Mouse (Mus musculus) forebrain, embryonic 14.5 days (tissue): Measurements from ENCODE around the gene Mmd2. TPM values are rescaled to one million over a fixed set of nuclear protein-coding genes. Genes with fewer than 3 reads are reported as not detected.

Experiments used
- ATAC-seq: fragments of 200-750 bp; cut with Nextera tagmentation; 2 replicates; pipeline ENCODE4 v1.8.0; 2017; ENCODE audit warnings: mild to moderate bottlenecking, moderate library complexity
- DNase-seq: peaks from one replicate; pipeline ENCODE4 v3.0.0-alpha.2; 2015; ENCODE audit warnings: low spot score
- H3K27ac ChIP-seq: fragments of 300-500 bp; sonication (generic); 2 replicates; pipeline ENCODE4 v1.5.1; 2014; ENCODE audit warnings: low read depth, mild to moderate bottlenecking, control low read depth, low read length, moderate library complexity
- H3K27me3 ChIP-seq: fragments of 300-500 bp; sonication (generic); replicated peaks from 2 replicates; pipeline ENCODE4 v1.6.1; 2014; ENCODE audit warnings: low read length, control low read depth, mixed read lengths; ENCODE audit not compliant: control insufficient read depth, insufficient read depth
- H3K36me3 ChIP-seq: fragments of 300-500 bp; sonication (generic); 2 replicates; pipeline ENCODE4 v1.6.1; 2014; ENCODE audit warnings: low read length, control low read depth; ENCODE audit not compliant: control insufficient read depth, insufficient read depth
- H3K4me1 ChIP-seq: fragments of 300-500 bp; sonication (generic); 2 replicates; pipeline ENCODE4 v1.6.1; 2014; ENCODE audit warnings: antibody characterized with exemption, low read length, control low read depth; ENCODE audit not compliant: control insufficient read depth, insufficient read depth
- H3K4me2 ChIP-seq: fragments of 300-500 bp; sonication (generic); 2 replicates; pipeline ENCODE4 v1.6.1; 2014; ENCODE audit warnings: mild to moderate bottlenecking, control low read depth, low read length
- H3K4me3 ChIP-seq: fragments of 300-500 bp; sonication (generic); 2 replicates; pipeline ENCODE4 v1.5.1; 2014; ENCODE audit warnings: low read depth, low read length, control low read depth
- H3K9ac ChIP-seq: fragments of 300-500 bp; sonication (generic); 2 replicates; pipeline ENCODE4 v1.6.1; 2014; ENCODE audit warnings: mild to moderate bottlenecking, low read length, control low read depth, moderate library complexity
- H3K9me3 ChIP-seq: fragments of 300-500 bp; sonication (generic); replicated peaks from 2 replicates; pipeline ENCODE4 v1.6.1; 2016; ENCODE audit warnings: low read length, control low read depth, mixed read lengths; ENCODE audit not compliant: control insufficient read depth
- WGBS: fragments of 180-500 bp; shearing (Covaris S2); extraction: QIAGEN DNeasy Blood & Tissue Kit; methylation state at CpG from one replicate; pipeline ENCODE4 v1.1.7; 2014; 5-methylcytosine and 5-hydroxymethylcytosine counted together
- polyA plus RNA-seq: library from polyadenylated mRNA; unstranded; fragments of >200 nt; fragmentation: Nextera tagmentation; extraction: Ambion mirVana; gene quantifications from 2 replicates; pipeline ENCODE4 v1.2.1, GENCODE M21; 2014

The Mmd2 gene
- polyA plus RNA-seq, 1 experiment from 2014 or later: 71.9 TPM

GRCm38 (mm10) chr5:142616326-142616725 lies 7.7 kb upstream of the Mmd2 start:
- no peaks in the 10 kb centered on the region for H3K4me1 ChIP-seq
- no peaks in the 10 kb centered on the region for H3K9me3 ChIP-seq
- ATAC-seq: no peak
- no peak overlapping the region for H3K4me3 ChIP-seq
- H3K9ac ChIP-seq: no peak overlapping the region
- H3K27me3 ChIP-seq: no peaks in the 10 kb centered on the region
- H3K36me3 ChIP-seq: no peaks in the 10 kb centered on the region
- WGBS: 76% methylated on average over 6 of the region's 6 CpGs
- no peak overlapping the region for H3K4me2 ChIP-seq
- no peak overlapping the region for H3K27ac ChIP-seq
- DNase-seq: no peak

- Histone ChIP-seq H3K9ac (no peak overlapping the region), H3K4me1 (no peaks in the 10 kb centered on the region), H3K4me2 (no peak overlapping the region), H3K27me3 (no peaks in the 10 kb centered on the region), H3K36me3 (no peaks in the 10 kb centered on the region), H3K9me3 (no peaks in the 10 kb centered on the region), H3K27ac (no peak overlapping the region), H3K4me3 (no peak overlapping the region)
- no peak for ATAC-seq
- 76% methylated on average over 4 of the region's 4 CpGs for WGBS
- no peak for DNase-seq
These were observed 7.0 kb upstream of the Mmd2 start for GRCm38 (mm10) chr5:142615638-142616037.

DNA sequence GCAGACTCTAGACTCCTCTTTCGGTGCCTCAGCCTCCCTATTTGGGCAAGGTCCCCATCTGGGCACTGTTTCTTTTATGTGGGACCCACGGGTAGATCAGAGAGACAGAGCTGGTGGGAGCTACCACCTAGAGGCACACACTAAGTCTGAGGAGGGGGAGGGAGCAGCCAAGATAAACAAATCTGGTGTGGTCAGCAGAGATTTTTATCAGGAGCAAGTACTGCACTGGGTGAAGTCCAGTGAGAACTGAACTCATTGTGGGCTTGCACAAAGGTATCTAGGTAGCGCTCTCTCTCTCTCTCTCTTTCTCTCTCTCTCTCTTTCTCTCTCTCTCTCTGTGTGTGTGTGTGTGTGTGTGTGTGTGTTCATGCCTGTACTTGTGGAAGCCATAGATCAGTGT lies 5.9 kb upstream of the Mmd2 start:
- Histone ChIP-seq H3K4me2 (no peak overlapping the region), H3K4me1 (no peaks in the 10 kb centered on the region), H3K9ac (no peak overlapping the region), H3K4me3 (no peak overlapping the region), H3K27ac (no peak overlapping the region), H3K9me3 (no peaks in the 10 kb centered on the region), H3K27me3 (no peaks in the 10 kb centered on the region), H3K36me3 (no peaks in the 10 kb centered on the region)
- DNase-seq (no peak), ATAC-seq (no peak)
- WGBS: 71% methylated on average over 3 of the region's 3 CpGs

DNA sequence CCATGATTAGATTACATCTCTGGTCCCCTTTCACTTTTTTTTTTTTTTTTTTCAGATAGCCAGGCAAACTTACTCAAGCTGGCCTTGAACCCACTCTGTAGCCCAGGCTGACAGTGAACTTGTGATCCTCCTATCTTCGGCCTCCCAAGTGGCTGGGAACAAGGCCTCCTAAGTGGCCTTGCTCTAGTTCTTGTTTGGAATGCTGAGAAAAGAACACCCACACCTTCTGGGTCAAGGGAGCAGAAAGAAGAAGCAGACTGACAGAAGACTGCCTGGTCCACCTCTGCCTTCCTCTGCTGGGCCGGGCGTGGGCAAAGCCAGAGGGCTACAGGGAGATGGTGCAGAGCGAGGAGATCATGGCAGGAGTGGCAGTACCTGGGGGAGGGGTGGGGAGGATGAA lies 1.8 kb upstream of the Mmd2 start:
- peaks cover 6% of the 10 kb centered on the region for H3K4me1 ChIP-seq
- WGBS: 94% methylated on average over 4 of the region's 4 CpGs

GRCm38 (mm10) chr5:142608989-142609325 lies 357 bp upstream of the Mmd2 start:
- H3K36me3 ChIP-seq: no peaks in the 10 kb centered on the region
- peak overlapping the region; percentile 84 for H3K9ac ChIP-seq
- H3K4me2 ChIP-seq: peak overlapping the region; percentile 79
- H3K27me3 ChIP-seq: no peaks in the 10 kb centered on the region
- ATAC-seq (no peak), DNase-seq (no peak)
- H3K4me1 ChIP-seq: peaks cover 6% of the 10 kb centered on the region
- H3K9me3 ChIP-seq: no peaks in the 10 kb centered on the region
- peak overlapping the region; percentile 57 for H3K4me3 ChIP-seq
- 6% methylated on average over 4 of the region's 4 CpGs for WGBS
- peak overlapping the region; percentile 78 for H3K27ac ChIP-seq

More for the DNA sequence above, 1.8 kb upstream of the Mmd2 start:
- no peak overlapping the region for H3K4me3 ChIP-seq
- no peak overlapping the region for H3K27ac ChIP-seq
- no peaks in the 10 kb centered on the region for H3K27me3 ChIP-seq
- no peak overlapping the region for H3K4me2 ChIP-seq
- no peak overlapping the region for H3K9ac ChIP-seq
- no peak for DNase-seq
- no peaks in the 10 kb centered on the region for H3K36me3 ChIP-seq
- ATAC-seq: no peak
- H3K9me3 ChIP-seq: no peaks in the 10 kb centered on the region

DNA sequence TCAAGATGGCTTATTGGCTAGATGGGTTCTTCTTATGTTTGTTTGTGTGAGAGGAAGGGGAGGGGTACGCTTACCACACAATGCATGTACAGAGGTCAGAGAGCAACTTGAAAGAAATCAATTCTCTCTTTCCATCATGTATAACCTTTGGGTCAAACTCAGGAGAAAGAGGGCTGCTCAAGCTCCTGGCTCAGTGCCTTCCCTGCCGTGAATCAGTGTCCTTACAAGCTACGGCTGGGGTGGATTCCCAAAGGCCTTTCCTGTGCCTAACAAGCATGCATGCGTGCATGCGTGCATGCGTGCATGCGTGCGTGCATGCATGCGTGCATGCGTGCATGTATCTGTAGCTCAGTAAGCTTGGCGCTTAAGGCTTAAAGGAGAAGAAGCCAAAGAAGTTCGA lies 3.3 kb downstream of the Mmd2 start:
- H3K4me2 ChIP-seq: no peak overlapping the region
- DNase-seq (no peak), ATAC-seq (no peak)
- H3K4me1 ChIP-seq: peaks cover 6% of the 10 kb centered on the region
- no peaks in the 10 kb centered on the region for H3K9me3 ChIP-seq
- no peak overlapping the region for H3K9ac ChIP-seq
- 92% methylated on average over 12 of the region's 12 CpGs for WGBS
- no peaks in the 10 kb centered on the region for H3K27me3 ChIP-seq
- H3K36me3 ChIP-seq: no peaks in the 10 kb centered on the region
- no peak overlapping the region for H3K27ac ChIP-seq
- H3K4me3 ChIP-seq: no peak overlapping the region

GRCm38 (mm10) chr5:142604379-142604778 lies 4.2 kb downstream of the Mmd2 start:
- Histone ChIP-seq H3K4me3 (no peak overlapping the region), H3K27me3 (no peaks in the 10 kb centered on the region), H3K27ac (no peak overlapping the region), H3K36me3 (no peaks in the 10 kb centered on the region), H3K4me2 (no peak overlapping the region), H3K4me1 (peaks cover 6% of the 10 kb centered on the region), H3K9me3 (no peaks in the 10 kb centered on the region), H3K9ac (no peak overlapping the region)
- 88% methylated on average over 7 of the region's 7 CpGs for WGBS
- DNase-seq (no peak), ATAC-seq (no peak)

- Histone ChIP-seq H3K4me1 (peaks cover 2% of the 10 kb centered on the region), H3K4me3 (no peak overlapping the region), H3K27me3 (no peaks in the 10 kb centered on the region), H3K4me2 (no peak overlapping the region), H3K36me3 (no peaks in the 10 kb centered on the region), H3K27ac (no peak overlapping the region), H3K9ac (no peak overlapping the region), H3K9me3 (no peaks in the 10 kb centered on the region)
- no peak for ATAC-seq
- no peak for DNase-seq
- 84% methylated on average over 6 of the region's 6 CpGs for WGBS
These were observed 10.8 kb downstream of the Mmd2 start for GRCm38 (mm10) chr5:142597648-142598390.

- Histone ChIP-seq H3K4me1 (peaks cover 2% of the 10 kb centered on the region), H3K36me3 (no peaks in the 10 kb centered on the region), H3K27me3 (no peaks in the 10 kb centered on the region), H3K9me3 (no peaks in the 10 kb centered on the region), H3K4me3 (no peak overlapping the region), H3K27ac (no peak overlapping the region; the same call in 1 of the 2 replicates), H3K9ac (no peak overlapping the region), H3K4me2 (no peak overlapping the region)
- ATAC-seq (no peak), DNase-seq (no peak)
- WGBS: 82% methylated on average over 6 of the region's 6 CpGs
These were observed 11.9 kb downstream of the Mmd2 start for GRCm38 (mm10) chr5:142596723-142597122.
